Mouse (Mus musculus): ENCODE data around the gene Mtif3.

GRCm38 (mm10) chr5:146919874-146920273 lies 43.7 kb downstream of the Mtif3 start:
- no peak for TF ChIP-seq CTCF (IDR thresholded peaks at IDR 0.05; ENCODE audit: control insufficient read depth, insufficient read depth, low read length)
- TF ChIP-seq POLR2A (IDR thresholded peaks at IDR 0.05; ENCODE audit: borderline replicate concordance, control insufficient read depth, low read depth, low read length), result no peak
